Mouse (Mus musculus) intestine, embryonic 16.5 days (tissue): ENCODE results near the gene Igsf3. TPM values are rescaled to one million over a fixed set of nuclear protein-coding genes. Genes with fewer than 3 reads are reported as not detected.

ENCODE experiments used
- polyA plus RNA-seq: library from polyadenylated mRNA; unstranded; fragments of >200 nt; fragmentation: Nextera tagmentation; extraction: Ambion mirVana; gene quantifications from 2 replicates; pipeline ENCODE4 v1.2.1, GENCODE M21; 2015

Gene Igsf3
- polyA plus RNA-seq, 1 experiment from 2014 or later = 19.2 TPM

Other genes starting within 250 kb of the Igsf3 start
- 0.31 and 0.56 TPM in 2 replicates for gene Cd2, start 89.1 kb upstream of the Igsf3 start, polyA plus RNA-seq
- 262 and 319 TPM in 2 replicates for gene Atp1a1, start 227.6 kb downstream of the Igsf3 start, polyA plus RNA-seq